Mouse (Mus musculus) cortical plate, adult 2 months (tissue): ENCODE measurements around the gene Kif1b. TPM values are rescaled to one million over a fixed set of nuclear protein-coding genes. Genes with fewer than 3 reads are reported as not detected.

Experiments
- H3K27ac ChIP-seq: fragments of 200-500 bp; 2 replicates; pipeline ENCODE4 v1.5.1; 2012; ENCODE audit warnings: low read length, control low read depth, inconsistent platforms; ENCODE audit not compliant: insufficient read depth
- H3K4me1 ChIP-seq: fragments of 200-500 bp; 2 replicates; pipeline ENCODE4 v1.6.1; 2011; ENCODE audit warnings: low read length; ENCODE audit not compliant: control insufficient read depth, insufficient read depth
- H3K4me3 ChIP-seq: fragments of 200-500 bp; 2 replicates; pipeline ENCODE4 v1.5.1; 2011; ENCODE audit warnings: mild to moderate bottlenecking, low read length, control low read depth; ENCODE audit not compliant: insufficient read depth
- CTCF ChIP-seq: fragments of 200-500 bp; IDR thresholded peaks from 2 replicates; pipeline ENCODE4 v1.5.1; 2011; ENCODE audit warnings: mild to moderate bottlenecking, control low read depth, low read length; ENCODE audit not compliant: insufficient read depth; ENCODE audit errors: extremely low read depth
- POLR2A ChIP-seq: fragments of 200-500 bp; IDR thresholded peaks from 2 replicates; pipeline ENCODE4 v1.6.1; 2011; ENCODE audit warnings: mild to moderate bottlenecking, low read length, control low read depth; ENCODE audit not compliant: insufficient read depth; ENCODE audit errors: extremely low read depth
- polyA plus RNA-seq: library from polyadenylated mRNA; depleted of rRNA; stranded (reverse); fragments of >200 nt; gene quantifications from 2 replicates; pipeline ENCODE4 v1.2.3, GENCODE M21; 2012; rRNA removed

Gene Kif1b
- 229 and 234 TPM in 2 replicates for polyA plus RNA-seq

DNA sequence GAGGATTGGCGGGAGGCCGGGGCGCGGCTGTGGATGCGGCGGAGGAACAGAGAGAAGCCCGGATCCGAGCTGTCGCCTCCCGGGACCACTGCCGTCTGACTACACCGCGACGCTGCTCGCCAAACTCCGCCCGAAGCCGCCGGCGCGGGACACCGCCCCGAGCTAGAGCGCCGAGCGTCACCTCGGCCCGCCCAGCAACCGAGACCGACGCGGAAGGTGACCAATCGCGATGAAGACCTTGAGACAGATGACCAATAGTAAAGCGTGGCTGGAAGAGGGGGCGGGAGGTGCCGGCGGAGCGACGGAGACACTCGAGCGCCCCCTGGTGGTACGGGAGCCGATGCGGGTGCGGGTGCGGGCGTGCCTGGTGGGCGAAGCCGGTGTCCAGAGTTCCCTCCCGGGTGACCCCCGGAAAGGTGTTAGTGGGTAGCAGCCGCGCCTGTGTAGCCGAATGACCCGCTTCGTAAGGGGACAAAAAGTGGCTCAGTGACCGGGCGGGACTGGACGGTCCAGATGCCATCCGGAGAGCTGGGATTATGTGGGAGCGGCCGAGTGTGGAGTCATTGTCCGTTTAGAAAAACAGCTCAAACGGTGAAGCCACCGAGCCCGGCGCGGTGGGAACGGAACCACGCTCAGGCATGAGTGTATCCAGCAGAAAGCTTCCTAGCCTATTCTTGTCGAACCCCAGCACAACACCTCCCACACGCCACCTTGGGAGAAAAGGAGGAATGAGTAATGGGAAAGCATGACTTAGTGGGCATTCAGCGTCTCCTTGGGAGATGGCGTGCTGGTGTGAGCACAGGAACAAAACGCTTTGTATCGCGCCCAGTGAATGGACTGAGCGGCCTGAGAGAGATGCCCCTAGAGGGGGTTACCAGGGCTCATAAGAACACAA is at the start of gene Kif1b:
Kif1b (minus strand) TSS at position 98 of the 895 bp plus-strand sequence.
- TF ChIP-seq POLR2A = peak; percentile 91
- peak; percentile 59 for TF ChIP-seq CTCF
- Histone ChIP-seq H3K27ac (peak within 1 kb of the TSS; percentile 99), H3K4me1 (peaks cover 7% of the 10 kb centered on the region), H3K4me3 (peak within 1 kb of the TSS; percentile 95)

DNA sequence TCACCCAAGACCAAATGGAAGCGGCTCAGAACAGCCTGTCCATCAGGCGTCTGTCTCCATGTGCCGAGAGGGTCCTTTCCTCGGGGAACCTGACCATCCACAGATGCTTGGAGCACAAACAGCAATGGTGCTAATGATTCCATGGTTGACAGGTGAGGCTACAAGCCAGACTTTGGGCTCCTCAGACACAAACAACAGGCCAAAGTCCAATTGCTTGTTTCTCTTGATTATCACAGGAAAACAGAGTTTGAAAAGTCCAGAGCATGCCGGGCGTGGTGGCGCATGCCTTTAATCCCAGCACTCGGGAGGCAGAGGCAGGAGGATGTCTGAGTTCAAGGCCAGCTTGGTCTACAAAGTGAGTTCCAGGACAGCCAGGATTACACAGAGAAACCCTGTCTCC is 47.2 kb upstream of the Kif1b start:
- H3K4me1 ChIP-seq = no peaks in the 10 kb centered on the region
- TF ChIP-seq POLR2A = no peak
- no peak for TF ChIP-seq CTCF
- H3K4me3 ChIP-seq = no peak overlapping the region
- no peak overlapping the region for H3K27ac ChIP-seq

DNA sequence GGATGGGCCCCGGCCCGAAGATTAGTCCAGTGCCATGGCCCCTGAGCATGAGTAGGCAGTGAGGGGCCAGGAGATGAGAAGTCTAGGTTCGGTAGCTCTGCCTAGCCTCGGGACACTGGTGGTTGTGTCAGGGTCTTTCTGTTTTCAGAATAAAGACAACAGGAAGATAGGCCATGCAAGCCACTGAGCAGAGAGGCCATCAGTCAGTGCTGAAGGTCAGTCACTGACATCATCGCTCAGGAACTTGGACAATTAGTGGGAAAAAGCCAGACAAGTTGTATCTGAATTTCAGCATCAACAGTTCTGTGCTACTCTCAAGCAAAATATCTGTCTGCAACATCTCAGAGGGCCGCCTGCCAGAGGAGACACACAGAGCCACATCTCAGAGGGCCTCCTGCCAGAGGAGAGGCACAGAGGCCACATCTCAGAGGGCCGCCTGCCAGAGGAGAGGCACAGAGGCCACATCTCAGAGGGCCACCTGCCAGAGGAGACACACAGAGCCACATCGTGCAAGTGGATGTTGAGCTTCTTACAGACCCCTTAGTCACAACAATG is 44.2 kb upstream of the Kif1b start:
- H3K4me1 ChIP-seq = no peaks in the 10 kb centered on the region
- TF ChIP-seq POLR2A = no peak

DNA sequence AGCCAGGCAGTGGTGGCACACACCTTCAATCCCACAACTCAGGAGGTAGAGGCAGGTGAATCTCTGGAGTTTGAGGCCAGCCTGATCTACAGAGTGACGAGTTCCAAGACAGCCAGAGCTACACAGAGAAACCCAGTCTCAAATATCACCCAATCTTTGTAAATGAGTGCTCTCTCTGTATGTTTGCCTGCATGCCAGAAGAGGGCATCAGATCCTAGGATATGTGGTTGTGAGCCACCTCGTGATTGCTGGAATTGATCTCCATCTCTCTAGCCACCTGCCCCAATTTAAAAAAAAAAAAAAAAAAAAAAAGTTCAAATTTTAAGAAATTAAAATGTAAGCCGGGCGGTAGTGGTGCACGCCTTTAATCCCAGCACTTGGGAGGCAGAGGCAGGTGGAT is 41.5 kb upstream of the Kif1b start:
- Histone ChIP-seq H3K27ac (no peak overlapping the region), H3K4me3 (no peak overlapping the region), H3K4me1 (peaks cover 2% of the 10 kb centered on the region; the same call in 1 of the 2 replicates)
- TF ChIP-seq CTCF (peak; percentile 59), POLR2A (no peak)

More for the DNA sequence above, 44.2 kb upstream of the Kif1b start:
- no peak overlapping the region for H3K27ac ChIP-seq
- H3K4me3 ChIP-seq = no peak overlapping the region

DNA sequence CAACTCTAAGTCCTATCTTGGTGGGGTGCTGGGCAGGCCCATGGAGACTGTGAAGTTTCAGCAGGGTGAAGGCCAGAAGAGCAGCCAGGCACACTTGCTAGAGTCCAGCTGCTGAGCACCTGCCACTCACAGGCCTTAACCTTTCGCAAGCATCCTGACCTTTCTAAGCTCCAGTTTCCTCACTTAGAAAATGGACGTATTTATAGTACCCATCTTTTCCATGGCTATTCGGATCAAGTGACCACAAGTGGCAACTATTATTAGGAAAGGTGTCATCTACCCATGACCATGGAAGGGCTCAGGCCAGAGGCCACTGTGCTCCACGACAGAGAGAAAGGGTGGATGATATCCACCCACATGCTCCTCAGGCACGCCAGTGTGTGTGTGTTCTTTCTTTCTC is 38.4 kb upstream of the Kif1b start:
- TF ChIP-seq POLR2A (no peak), CTCF (no peak)
- Histone ChIP-seq H3K4me3 (no peak overlapping the region), H3K4me1 (peaks cover 2% of the 10 kb centered on the region; the same call in 1 of the 2 replicates), H3K27ac (no peak overlapping the region)

DNA sequence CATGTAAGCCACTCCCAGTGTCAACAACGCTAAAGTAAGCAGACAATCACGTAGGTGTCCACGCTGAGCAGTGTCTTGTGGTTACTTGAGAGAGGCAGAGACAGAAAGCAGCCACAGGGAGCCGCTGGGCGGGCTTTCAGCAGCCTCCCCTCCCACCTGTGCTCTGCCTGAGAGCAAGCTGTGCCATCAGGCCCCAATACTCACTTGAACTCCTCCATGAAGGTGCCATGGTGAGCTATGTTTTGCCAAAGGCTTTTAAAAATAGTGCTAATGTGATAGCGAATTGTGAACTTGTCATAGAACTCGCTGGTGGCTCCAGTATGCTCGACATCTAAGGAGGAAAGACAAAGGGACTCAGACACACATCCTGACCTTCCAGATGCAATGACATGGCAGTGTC is 36.8 kb upstream of the Kif1b start:
- no peak overlapping the region for H3K4me3 ChIP-seq
- no peak overlapping the region for H3K27ac ChIP-seq
- TF ChIP-seq POLR2A = no peak
- no peak for TF ChIP-seq CTCF
- H3K4me1 ChIP-seq = peaks cover 2% of the 10 kb centered on the region; the same call in 1 of the 2 replicates

DNA sequence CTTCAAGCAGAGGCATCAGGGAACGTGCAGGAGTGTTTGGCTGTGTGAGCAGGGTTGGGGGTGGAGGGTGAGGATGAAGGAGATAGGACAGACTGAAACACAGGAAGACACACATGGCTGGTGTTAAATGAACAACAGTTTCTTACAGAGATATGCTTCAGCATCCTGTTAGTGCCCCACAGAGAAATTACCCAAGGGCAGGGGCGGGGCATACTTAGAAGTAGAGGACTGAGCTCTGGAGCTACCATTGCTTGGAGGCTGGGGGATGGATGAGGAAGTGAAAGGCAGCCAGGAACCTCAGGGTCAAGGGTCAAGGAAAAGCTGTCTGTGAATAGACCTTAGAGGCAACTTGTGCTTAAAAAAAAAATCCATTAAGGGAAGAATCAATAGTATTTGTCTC is 33.2 kb upstream of the Kif1b start:
- no peak for TF ChIP-seq POLR2A
- H3K4me1 ChIP-seq = peaks cover 3% of the 10 kb centered on the region
- no peak overlapping the region for H3K4me3 ChIP-seq
- no peak overlapping the region for H3K27ac ChIP-seq

DNA sequence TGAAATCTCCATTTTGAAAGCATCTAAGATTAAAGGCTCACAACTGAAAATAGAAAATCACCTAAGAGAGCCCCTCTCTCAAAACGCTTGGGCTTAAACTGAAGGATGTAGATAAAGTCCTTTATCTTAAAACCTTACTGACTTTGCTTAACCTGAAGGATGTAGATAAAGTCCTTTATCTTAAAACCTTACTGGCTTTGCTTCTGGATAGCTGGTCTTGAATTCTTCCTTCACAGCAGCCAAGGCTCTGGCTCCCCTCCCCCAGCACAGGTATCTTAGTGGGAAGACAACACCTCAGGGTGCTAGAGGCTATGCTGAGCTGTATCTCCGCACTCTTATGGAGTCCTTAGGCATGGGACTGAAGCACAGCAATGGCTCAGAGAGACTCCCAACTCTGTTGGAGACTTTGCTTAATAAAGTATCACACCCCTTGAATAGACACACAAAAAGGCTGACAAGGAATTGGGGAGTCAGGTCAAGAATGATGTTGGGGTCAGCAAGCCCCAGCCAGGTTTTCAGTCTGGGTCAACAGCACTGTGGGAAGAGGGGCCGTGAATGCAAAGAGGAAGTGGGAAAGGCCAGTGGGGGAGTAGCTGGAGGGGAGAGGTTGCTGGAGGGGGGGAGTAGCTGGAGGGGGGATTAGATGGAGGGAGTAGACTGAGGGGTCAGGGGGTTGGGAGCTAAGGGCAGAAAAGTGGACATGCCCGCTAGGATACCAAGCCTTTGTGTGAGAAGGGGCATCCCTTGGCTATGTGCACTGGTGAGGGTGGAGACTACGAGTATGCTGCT is 32.1 kb upstream of the Kif1b start:
- no peak overlapping the region for H3K4me3 ChIP-seq
- H3K4me1 ChIP-seq = peaks cover 3% of the 10 kb centered on the region
- no peak for TF ChIP-seq CTCF
- H3K27ac ChIP-seq = 0 out of 2 replicates have a peak overlapping the region, but pooled peaks have one; percentile 24

DNA sequence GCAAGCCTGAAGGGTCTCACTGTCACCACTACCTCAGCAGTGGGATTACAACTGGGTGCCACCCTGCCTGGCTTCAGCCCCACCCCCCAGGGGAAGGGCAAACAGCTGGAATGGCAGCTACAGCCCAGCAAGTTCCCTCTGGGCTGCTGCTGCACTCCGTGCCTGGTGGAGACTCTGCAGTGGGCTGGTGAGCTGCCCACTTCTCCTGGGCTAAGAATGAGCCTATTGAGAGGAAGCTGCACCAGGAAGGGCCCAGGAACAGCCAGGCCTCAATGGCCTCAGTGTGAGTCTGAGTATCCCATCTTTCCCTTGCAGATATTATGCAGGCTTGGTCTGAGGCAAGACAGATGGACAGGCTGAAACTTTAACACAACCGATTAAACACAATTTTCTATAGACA is 30.6 kb upstream of the Kif1b start:
- Histone ChIP-seq H3K4me3 (no peak overlapping the region), H3K27ac (no peak overlapping the region), H3K4me1 (peaks cover 2% of the 10 kb centered on the region)
- TF ChIP-seq CTCF = no peak
